Mouse (Mus musculus) C2C12 (cell line): ENCODE results near the gene Prlhr.

Experiments used
- CEBPB ChIP-seq: IDR thresholded peaks from one replicate; pipeline ENCODE4 v1.6.1; 2011; ENCODE audit warnings: low read depth, mild to moderate bottlenecking, control low read depth, moderate library complexity
- CTCF ChIP-seq: IDR thresholded peaks from one replicate; pipeline ENCODE4 v1.5.1; 2011; ENCODE audit not compliant: control insufficient read depth, insufficient read depth, insufficient read length

GRCm38 (mm10) chr19:60515064-60515463 is 47.0 kb upstream of the Prlhr start:
- TF ChIP-seq CTCF: no peak
- no peak for TF ChIP-seq CEBPB
